Mouse (Mus musculus) neutrophil, adult 5-6 weeks (primary cell): ENCODE data around the gene Mtmr3. TPM values are rescaled to one million over a fixed set of nuclear protein-coding genes. Genes with fewer than 3 reads are reported as not detected.
A peak's percentile ranks its signal among the peaks of the same experiment; 100 is the strongest.

Experiments used
- ATAC-seq: fragments of 151-379, 151-347 bp; 2 replicates; pipeline ENCODE4 v1.8.0; 2017; ENCODE audit warnings: mild to moderate bottlenecking, moderate TSS enrichment; ENCODE audit not compliant: insufficient number of reproducible peaks, poor library complexity, low FRiP score, severe bottlenecking; ENCODE audit errors: extremely low read depth
- total RNA-seq: library from RNA; stranded (forward); fragments of 200-1000 nt; gene quantifications from 2 replicates; pipeline ENCODE4 v1.2.3, GENCODE M21; 2017

Mtmr3 gene
- total RNA-seq, 1 experiment from 2014 or later: 158 TPM

DNA sequence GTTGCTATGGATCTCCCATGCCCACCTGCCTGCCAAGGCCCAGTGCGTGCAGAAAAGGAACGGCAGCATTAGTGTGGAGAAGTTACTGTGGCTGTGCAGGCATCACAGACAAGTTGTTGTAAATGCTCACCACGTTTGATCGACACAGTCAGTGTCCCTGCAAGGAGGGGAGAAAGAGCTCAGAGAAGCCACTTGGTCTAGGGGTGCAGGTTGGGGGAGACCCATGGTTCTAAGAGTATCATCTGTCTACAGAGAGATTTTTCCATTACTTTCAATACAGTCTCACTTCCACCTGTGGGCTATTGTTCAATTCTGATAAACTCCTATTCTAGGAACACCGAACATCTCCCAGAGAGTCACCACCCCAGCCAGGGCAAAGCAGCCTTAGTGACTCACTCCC is 110.1 kb downstream of the Mtmr3 start:
- no peak for ATAC-seq

GRCm38 (mm10) chr11:4482641-4483040 is 112.0 kb downstream of the Mtmr3 start:
- no peak for ATAC-seq

- ATAC-seq: no peak
These were observed 118.4 kb downstream of the Mtmr3 start for GRCm38 (mm10) chr11:4476184-4476697.

GRCm38 (mm10) chr11:4472464-4473179 is 122.0 kb downstream of the Mtmr3 start:
- no peak for ATAC-seq

- ATAC-seq: no peak
These were observed 122.9 kb downstream of the Mtmr3 start for GRCm38 (mm10) chr11:4471734-4472133.

GRCm38 (mm10) chr11:4471251-4471650 is 123.4 kb downstream of the Mtmr3 start:
- ATAC-seq: no peak

DNA sequence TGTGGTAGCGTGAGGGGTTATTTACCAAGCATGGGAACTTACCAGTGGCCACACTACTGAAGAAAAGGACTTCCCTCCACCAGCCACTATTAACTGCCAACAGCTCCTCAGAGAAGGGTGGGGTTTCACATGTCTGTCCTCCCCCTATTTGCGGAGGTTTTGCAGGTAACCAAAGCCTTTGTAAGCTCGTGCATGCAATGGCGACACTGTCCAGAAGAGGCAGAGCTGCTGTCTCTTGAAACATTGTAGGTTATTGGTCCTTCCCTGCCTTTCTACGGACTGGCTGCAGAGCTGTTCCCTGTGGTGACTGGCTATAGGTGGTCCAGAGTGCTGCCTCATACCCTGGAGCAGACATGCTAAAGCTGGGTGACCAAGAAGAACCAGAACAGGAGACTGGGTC is 125.6 kb downstream of the Mtmr3 start:
- ATAC-seq: 0 out of 2 replicates have a peak, but pooled peaks have one; percentile 13

DNA sequence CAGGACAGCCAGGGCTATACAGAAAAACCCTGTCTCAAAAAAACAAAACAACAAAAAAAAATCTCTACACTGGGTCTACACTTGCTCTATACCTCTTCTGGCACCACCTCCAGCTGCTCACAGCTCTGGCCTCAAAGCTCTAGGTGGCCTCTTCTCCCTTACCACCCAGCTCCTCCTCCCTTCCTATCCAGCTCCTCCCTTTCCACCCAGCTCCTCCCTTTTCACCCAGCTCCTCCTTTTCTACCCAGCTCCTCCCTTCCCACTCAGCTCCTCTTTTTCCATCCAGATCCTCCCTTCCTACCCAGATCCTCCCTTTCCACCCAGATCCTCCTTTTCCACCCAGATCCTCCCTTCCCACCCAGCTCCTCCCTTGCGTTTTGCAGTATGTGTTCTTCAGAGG is 127.2 kb downstream of the Mtmr3 start:
- ATAC-seq: no peak

- no peak for ATAC-seq
These were observed 128.5 kb downstream of the Mtmr3 start for GRCm38 (mm10) chr11:4466191-4466590.

GRCm38 (mm10) chr11:4464616-4465015 is 130.0 kb downstream of the Mtmr3 start:
- no peak for ATAC-seq

GRCm38 (mm10) chr11:4464186-4464585 is 130.5 kb downstream of the Mtmr3 start:
- ATAC-seq: no peak

DNA sequence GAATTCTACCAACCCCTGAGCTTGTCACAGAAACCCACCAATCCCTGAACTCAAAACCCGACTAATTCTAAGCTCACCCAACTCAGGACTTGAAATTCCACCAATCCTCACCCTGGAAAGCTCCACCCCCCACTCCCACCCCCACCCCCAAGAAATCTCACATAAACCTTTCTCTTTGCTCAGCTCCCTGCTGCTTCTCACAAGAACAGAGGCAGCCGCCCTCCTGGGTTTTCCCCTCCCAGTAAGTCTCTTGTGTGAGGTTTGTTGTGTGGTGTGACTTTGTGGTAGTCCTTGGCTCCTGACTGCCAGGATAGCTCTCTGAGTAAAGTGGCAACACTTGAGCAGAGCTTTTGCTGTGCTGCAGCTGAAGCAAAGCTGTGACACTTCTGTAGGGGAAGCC is 131.8 kb downstream of the Mtmr3 start:
- no peak for ATAC-seq

DNA sequence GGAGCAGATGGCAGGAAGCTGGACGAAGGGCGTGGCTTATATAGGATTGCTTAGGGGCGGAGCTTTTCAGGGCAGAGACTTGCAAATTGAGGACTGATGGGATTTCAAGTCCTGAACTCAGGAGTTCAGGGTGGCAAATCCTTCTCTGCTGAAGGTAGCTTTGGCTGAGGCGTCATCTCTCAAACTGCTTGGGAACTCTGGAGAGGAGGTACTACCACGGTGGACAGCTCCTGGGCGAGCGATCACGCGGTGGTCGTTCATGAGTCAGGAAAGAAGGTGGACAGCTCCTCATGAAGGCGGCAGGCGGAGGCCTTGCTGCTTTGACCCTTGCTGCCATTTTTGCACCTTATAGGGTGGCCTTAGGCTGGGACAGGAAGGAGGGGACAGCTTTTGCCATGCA is 133.5 kb downstream of the Mtmr3 start:
- no peak for ATAC-seq

DNA sequence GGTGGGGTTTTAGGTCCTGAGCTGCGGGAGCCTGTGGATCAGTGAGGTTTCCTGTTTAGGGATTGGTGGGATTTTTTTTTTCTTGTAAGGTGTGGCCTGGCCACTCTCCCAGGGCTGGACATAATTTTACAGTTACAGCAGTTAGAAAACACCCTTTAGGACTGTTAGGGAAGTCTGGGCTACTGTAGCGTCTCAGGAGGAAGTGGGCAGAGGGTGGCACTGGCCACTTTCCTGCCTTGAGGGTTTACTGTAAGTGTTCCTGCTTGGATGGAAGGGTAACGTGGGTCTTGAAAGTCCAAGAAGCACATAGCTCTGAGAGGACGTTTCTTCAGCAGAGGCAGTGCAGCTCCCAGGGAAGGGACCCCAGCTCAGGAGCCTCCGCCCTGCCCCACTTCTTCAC is 134.0 kb downstream of the Mtmr3 start:
- ATAC-seq: no peak

- ATAC-seq: no peak
These were observed 139.6 kb downstream of the Mtmr3 start for GRCm38 (mm10) chr11:4454895-4455535.

DNA sequence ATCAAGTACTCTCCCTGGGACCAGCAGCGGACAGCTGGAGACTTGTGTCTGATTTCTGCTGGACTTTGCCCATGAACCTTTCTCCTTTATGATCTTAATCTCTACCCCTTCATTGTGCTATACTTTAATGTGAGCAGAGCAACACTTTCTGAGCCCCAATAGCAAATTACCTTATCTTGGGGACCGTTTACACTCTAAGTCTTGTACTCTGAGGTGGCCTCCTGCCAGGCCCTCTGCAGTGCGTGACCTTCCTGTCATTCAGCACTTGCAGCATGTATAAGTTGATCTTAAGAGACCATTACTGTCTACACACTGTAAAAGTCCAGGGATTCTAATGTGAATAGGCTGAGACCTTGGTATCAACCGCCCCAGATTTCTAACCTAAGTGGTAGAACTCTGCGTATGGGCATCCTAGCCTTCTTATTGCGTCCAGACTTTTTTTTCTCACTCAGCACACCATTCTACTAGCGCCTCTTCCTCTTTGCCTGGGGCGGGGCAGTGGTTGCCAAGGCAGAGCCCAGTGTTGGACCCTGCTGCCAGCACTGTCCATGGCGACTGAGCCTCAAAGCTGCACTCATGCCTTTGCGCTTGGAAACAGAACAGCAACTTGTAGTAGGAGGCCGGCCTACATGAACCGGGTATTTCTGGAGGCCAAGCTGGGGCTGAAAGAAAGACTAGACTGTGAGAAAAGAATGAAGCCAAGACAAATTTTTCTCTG is 142.0 kb downstream of the Mtmr3 start:
- ATAC-seq: no peak

- ATAC-seq: peak; percentile 41; the same call in 1 of the 2 replicates
These were observed 143.5 kb downstream of the Mtmr3 start for GRCm38 (mm10) chr11:4451116-4451515.

DNA sequence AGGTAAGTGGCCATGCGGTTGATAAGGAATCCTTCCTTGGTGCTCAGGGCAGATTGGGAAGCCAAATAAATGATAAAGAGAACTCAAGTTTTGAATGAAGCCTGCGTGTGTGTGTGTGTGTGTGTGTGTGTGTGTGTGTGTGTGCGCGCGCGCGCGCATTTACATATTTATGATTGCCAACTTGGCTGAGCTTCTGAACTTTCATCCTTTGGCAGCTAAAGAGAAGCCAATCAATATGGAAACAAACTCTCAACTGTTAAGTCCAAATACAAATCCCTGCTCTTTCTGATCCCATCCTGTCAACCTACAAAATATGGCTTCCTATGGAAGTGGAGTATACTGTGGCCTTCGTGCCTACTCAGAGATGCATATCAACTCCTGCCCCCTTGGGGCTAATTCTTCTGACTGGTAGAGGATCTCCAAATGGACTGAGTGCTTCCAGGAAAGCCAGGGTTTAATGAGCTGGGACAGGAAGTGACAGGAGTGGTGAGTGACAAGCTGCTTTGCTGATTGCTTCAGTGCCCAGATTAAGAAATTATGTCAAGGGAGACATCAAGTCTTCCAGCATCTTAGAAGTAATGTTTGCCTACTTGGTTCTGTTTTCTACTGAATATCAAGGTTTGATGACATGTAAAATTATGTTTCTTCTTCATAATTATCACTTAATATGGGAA is 148.3 kb downstream of the Mtmr3 start:
- ATAC-seq: no peak

- no peak for ATAC-seq
These were observed 152.4 kb downstream of the Mtmr3 start for GRCm38 (mm10) chr11:4442280-4442679.
